Mouse (Mus musculus): ENCODE measurements at regions not wholly inside any gene's neighbourhood (a gene's known extent, or its start where the extent isn't known, plus 50 kb on each side); places are given as distances from the start of the nearest gene placed in this dataset.

DNA sequence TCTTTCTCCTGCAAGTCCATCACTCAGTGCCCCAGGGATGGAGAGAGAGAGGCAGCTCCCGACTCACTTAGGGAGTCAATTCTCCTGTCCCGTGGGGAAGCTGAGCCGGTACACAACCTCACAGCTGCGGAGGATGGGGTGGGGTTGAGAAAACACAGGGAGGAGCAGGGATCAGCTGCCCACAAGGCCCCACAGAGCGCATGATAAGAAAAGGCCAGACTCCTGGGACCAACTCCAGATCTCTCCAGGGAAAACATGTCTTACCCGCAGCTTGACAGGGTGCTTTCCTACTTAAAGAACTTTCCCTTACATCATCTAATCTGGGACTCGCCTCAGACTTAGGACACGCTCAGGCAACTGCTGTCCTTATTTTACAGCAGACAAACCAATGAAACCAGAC lies 104.3 kb upstream of the Zfp703 start:
- Histone ChIP-seq H3K9ac (no peak overlapping the region), H3K27ac (ENCODE audit: low read depth, low read length) (no peak overlapping the region), H3K27me3 (ENCODE audit: insufficient read depth, low read length) (no peaks in the 10 kb centered on the region), H3K4me2 (ENCODE audit: low read depth) (no peak overlapping the region), H3K36me3 (ENCODE audit: insufficient read depth) (no peaks in the 10 kb centered on the region), H3K4me1 (ENCODE audit: insufficient read depth) (no peaks in the 10 kb centered on the region), H3K9me3 (ENCODE audit: low read length) (0 out of 2 replicates have a peak, but pooled peaks cover 5% of the 10 kb centered on the region), H3K4me3 (ENCODE audit: low read depth, low read length) (no peak overlapping the region)
- ATAC-seq (no peak), DNase-seq (no peak)
- 87% methylated on average over 8 of the region's 8 CpGs for WGBS
- TF ChIP-seq CTCF (IDR thresholded peaks at IDR 0.05; ENCODE audit: low read depth) = no peak

DNA sequence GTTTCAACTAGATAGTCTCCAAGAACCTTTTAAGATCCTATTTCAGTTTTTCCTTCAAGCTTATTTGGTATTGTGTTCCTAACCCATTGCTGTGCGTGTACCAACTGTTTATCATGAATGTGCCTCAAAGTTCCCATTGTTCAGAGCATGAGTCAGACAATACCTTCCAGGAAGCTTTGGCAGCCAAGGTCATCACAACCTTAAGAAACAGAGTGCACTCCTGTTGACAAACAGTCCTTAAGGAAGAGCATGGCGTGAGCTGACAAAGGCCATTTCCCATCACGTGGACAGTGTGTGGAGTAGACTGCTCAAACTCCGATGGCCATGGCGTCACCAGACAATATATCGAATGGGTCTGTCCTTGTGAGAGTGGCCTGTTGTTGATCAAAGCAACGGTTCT lies 96.9 kb upstream of the Zfp703 start:
- Histone ChIP-seq H3K4me1 (ENCODE audit: insufficient read depth) (no peaks in the 10 kb centered on the region), H3K9me3 (ENCODE audit: low read length) (no peaks in the 10 kb centered on the region), H3K4me2 (ENCODE audit: low read depth) (no peak overlapping the region), H3K27ac (ENCODE audit: low read depth, low read length) (no peak overlapping the region), H3K36me3 (ENCODE audit: insufficient read depth) (no peaks in the 10 kb centered on the region), H3K27me3 (ENCODE audit: insufficient read depth, low read length) (no peaks in the 10 kb centered on the region), H3K9ac (no peak overlapping the region), H3K4me3 (ENCODE audit: low read depth, low read length) (no peak overlapping the region)
- 73% methylated on average over 7 of the region's 7 CpGs for WGBS
- DNase-seq = no peak
- TF ChIP-seq CTCF (IDR thresholded peaks at IDR 0.05; ENCODE audit: low read depth) = no peak
- ATAC-seq = no peak

DNA sequence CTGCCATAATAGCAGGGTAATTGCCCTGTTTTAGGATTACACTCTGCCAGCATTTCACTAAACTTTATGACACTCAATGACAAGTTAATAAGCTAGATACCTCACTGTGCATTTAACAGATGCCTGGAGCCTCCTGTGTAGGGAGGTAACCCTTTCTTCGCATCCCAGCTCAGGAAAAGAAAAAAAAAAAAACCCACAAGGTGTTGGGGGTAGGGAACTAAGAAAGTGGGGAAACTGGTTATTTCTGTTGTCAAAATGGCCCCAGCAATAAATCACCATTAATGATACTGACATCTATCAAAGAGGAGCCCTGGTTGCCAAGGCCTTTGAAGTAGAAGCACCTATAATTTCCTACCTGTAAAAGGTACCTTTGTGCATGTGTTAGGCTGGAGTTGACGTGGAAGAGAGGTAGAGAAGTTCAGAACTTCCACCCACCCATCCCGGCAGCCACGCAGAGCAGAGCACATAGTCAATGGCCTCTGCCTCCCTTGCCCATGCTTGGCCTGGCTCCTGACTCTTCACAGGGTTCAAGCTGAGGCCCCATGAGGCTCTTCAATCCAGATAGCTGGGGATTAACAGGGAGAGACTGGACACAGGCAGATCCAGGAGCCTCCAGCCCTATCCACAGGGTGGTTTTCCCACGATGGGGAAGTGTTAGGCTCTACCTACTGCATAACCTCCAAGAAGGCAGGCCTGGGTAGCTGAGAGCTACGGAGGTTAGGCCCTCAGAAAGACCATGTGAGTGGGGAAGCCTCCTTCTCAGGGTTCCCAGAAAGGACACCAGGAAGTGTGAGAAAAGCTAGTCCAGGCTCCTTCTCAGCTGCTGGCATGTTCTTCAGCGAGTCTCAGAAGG lies 95.6 kb upstream of the Zfp703 start:
- WGBS = 83% methylated on average over 7 of the region's 7 CpGs
- ATAC-seq = no peak
- DNase-seq = no peak
- no peak for TF ChIP-seq CTCF (IDR thresholded peaks at IDR 0.05; ENCODE audit: low read depth)
- H3K9ac ChIP-seq = no peak overlapping the region
- H3K9me3 ChIP-seq (ENCODE audit: low read length) = no peaks in the 10 kb centered on the region
- no peaks in the 10 kb centered on the region for H3K36me3 ChIP-seq (ENCODE audit: insufficient read depth)
- H3K4me3 ChIP-seq (ENCODE audit: low read depth, low read length) = no peak overlapping the region
- no peak overlapping the region for H3K4me2 ChIP-seq (ENCODE audit: low read depth)
- no peaks in the 10 kb centered on the region for H3K27me3 ChIP-seq (ENCODE audit: insufficient read depth, low read length)
- no peak overlapping the region for H3K27ac ChIP-seq (ENCODE audit: low read depth, low read length)
- H3K4me1 ChIP-seq (ENCODE audit: insufficient read depth) = no peaks in the 10 kb centered on the region

DNA sequence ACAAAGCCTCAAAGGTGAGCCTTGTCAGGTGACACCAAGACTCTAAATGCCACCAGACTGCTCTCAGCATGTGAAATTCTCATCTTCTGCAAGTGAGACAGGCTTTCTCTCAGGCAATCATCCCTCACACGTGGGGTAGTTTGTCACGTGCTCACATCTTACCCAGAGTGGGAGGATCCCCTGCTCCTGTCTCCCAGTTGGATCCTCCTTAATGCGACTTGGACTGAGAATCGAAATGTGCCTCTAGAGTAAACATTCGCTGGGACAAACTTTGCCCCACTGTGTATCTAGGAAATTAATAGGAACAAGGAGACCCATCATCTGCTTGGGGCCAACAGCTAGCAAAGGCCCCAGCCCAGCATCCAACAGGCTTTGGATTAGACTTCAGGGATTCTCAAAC lies 94.5 kb upstream of the Zfp703 start:
- no peak for TF ChIP-seq CTCF (IDR thresholded peaks at IDR 0.05; ENCODE audit: low read depth)
- Histone ChIP-seq H3K4me3 (ENCODE audit: low read depth, low read length) (no peak overlapping the region), H3K4me1 (ENCODE audit: insufficient read depth) (no peaks in the 10 kb centered on the region), H3K9ac (no peak overlapping the region), H3K9me3 (ENCODE audit: low read length) (no peaks in the 10 kb centered on the region), H3K27ac (ENCODE audit: low read depth, low read length) (no peak overlapping the region), H3K36me3 (ENCODE audit: insufficient read depth) (no peaks in the 10 kb centered on the region), H3K4me2 (ENCODE audit: low read depth) (no peak overlapping the region), H3K27me3 (ENCODE audit: insufficient read depth, low read length) (no peaks in the 10 kb centered on the region)
- ATAC-seq = no peak
- 82% methylated on average over 5 of the region's 5 CpGs for WGBS
- no peak for DNase-seq

DNA sequence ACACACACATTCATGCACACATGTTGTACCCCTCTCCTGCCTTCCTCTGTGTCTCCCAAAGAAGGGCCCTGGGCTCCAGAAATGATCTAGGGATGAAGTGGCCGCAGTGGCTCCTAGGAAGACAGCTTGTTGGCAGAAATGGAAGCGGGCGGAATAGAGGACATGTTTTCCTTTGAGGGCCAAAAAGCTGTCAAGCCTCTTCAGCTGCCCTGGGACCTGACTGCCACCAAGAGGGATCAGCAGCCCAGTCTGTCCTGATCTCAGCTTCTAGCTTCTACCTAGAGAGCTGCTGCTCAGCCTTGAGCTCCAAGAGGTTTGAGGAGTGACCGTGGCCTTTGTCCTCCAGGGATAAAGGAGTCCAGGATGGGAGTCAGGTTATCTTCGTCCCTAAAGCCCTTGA lies 93.8 kb upstream of the Zfp703 start:
- H3K9me3 ChIP-seq (ENCODE audit: low read length) = no peaks in the 10 kb centered on the region
- H3K27me3 ChIP-seq (ENCODE audit: insufficient read depth, low read length) = no peaks in the 10 kb centered on the region
- H3K27ac ChIP-seq (ENCODE audit: low read depth, low read length) = no peak overlapping the region
- DNase-seq (no peak), ATAC-seq (no peak)
- WGBS = 93% methylated on average over 5 of the region's 5 CpGs
- H3K4me1 ChIP-seq (ENCODE audit: insufficient read depth) = no peaks in the 10 kb centered on the region
- no peak overlapping the region for H3K4me3 ChIP-seq (ENCODE audit: low read depth, low read length)
- no peak overlapping the region for H3K9ac ChIP-seq
- no peak for TF ChIP-seq CTCF (IDR thresholded peaks at IDR 0.05; ENCODE audit: low read depth)
- H3K36me3 ChIP-seq (ENCODE audit: insufficient read depth) = no peaks in the 10 kb centered on the region
- H3K4me2 ChIP-seq (ENCODE audit: low read depth) = no peak overlapping the region

DNA sequence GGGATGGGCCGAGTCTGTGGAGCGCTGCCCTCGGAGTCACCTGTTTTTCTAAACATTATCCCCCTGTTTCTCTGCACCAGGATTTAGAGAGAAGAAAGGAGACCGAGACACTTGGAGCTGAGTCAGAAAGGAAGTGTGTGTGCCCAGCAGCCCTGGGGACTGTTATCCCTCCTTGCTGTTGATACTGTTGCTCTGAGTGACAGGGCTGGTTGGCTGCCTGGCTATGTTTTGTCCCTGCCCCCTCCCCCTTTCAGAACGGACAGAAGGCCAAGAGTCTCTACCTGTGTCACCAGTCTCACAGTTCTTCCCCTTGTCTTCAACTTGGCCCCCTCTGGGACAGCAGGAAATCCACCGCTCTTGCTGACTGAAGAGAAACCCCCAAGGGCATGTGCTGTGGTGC lies 93.4 kb upstream of the Zfp703 start:
- H3K4me1 ChIP-seq (ENCODE audit: insufficient read depth) = no peaks in the 10 kb centered on the region
- H3K4me2 ChIP-seq (ENCODE audit: low read depth) = no peak overlapping the region
- H3K27me3 ChIP-seq (ENCODE audit: insufficient read depth, low read length) = no peaks in the 10 kb centered on the region
- H3K27ac ChIP-seq (ENCODE audit: low read depth, low read length) = no peak overlapping the region
- H3K4me3 ChIP-seq (ENCODE audit: low read depth, low read length) = no peak overlapping the region
- DNase-seq (no peak), ATAC-seq (no peak)
- WGBS = 79% methylated on average over 6 of the region's 6 CpGs
- no peaks in the 10 kb centered on the region for H3K9me3 ChIP-seq (ENCODE audit: low read length)
- no peaks in the 10 kb centered on the region for H3K36me3 ChIP-seq (ENCODE audit: insufficient read depth)
- H3K9ac ChIP-seq = no peak overlapping the region
- no peak for TF ChIP-seq CTCF (IDR thresholded peaks at IDR 0.05; ENCODE audit: low read depth)

DNA sequence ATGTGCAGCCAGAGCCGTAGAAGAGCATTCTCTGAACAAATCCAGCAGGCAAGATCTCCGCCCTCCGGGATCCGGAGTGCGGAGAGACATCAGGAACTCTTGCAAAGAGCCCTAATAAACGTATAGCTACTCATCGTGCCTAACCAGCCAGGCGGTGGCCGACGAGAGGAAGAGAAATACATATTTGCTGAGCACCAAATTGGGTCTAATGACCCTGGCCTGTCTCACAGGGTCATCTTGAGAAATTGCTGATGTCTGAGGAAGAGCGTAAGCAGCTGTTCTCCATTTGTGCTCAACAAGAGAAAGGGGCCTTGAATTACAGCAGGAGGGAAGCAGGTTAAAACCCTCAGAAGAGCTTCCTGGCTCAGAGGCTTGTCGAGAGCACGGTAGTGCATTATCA lies 92.8 kb upstream of the Zfp703 start:
- H3K27me3 ChIP-seq (ENCODE audit: insufficient read depth, low read length) = no peaks in the 10 kb centered on the region
- no peak for TF ChIP-seq CTCF (IDR thresholded peaks at IDR 0.05; ENCODE audit: low read depth)
- no peak overlapping the region for H3K4me2 ChIP-seq (ENCODE audit: low read depth)
- no peak overlapping the region for H3K9ac ChIP-seq
- no peak overlapping the region for H3K27ac ChIP-seq (ENCODE audit: low read depth, low read length)
- H3K36me3 ChIP-seq (ENCODE audit: insufficient read depth) = no peaks in the 10 kb centered on the region
- no peak for DNase-seq
- 91% methylated on average over 13 of the region's 13 CpGs for WGBS
- ATAC-seq = no peak
- H3K4me3 ChIP-seq (ENCODE audit: low read depth, low read length) = no peak overlapping the region
- no peaks in the 10 kb centered on the region for H3K9me3 ChIP-seq (ENCODE audit: low read length)
- H3K4me1 ChIP-seq (ENCODE audit: insufficient read depth) = no peaks in the 10 kb centered on the region
